Mouse (Mus musculus) small intestine, adult 10 weeks (tissue): Measurements from ENCODE around the gene Pmm1. TPM values are rescaled to one million over a fixed set of nuclear protein-coding genes. Genes with fewer than 3 reads are reported as not detected.

Experiments used
- polyA plus RNA-seq: library from polyadenylated mRNA; stranded (reverse); fragments of 350-450 nt; fragmentation: Illumina TruSeq; extraction: RNeasy Lipid Tissue Mini Kit (QIAGEN cat#74804); gene quantifications from one replicate; pipeline ENCODE4 v1.2.3, GENCODE M21; 2014; ENCODE audit warnings: low replicate concordance

Gene Pmm1
- polyA plus RNA-seq, result 1.2 TPM

GRCm38 (mm10) chr15:81960171-81961077 is at the start of gene Pmm1:
TSS of gene Pmm1 (minus strand) at chr15:81960930.

DNA sequence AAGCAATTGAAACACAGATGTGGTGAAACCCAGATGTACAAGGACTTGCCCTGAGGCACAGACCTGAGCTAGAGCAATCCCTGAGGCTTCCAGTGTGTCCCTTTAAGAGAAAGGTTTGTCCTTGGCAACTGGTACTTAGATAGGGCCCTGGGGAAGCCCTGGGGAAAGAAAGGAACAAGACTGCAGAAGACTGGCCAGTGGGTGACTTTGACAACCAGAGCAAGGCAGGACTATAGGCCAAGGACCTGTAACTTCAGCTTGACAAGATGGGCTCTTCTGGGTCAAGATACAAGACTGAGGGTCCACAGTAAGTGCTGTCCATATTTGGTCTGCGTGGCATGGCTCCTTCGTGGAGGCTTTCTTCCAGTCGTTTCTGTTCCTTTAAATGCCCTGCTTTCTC is 26.9 kb upstream of the Pmm1 start, which contains the start of gene Xrcc6:
Xrcc6 (plus strand) TSS at position 190 of the 400 bp plus-strand sequence.

GRCm38 (mm10) chr15:81980321-81980720 is 19.6 kb upstream of the Pmm1 start, which contains the start of gene 1700029P11Rik:
TSS of gene 1700029P11Rik (plus strand) at chr15:81980540.

GRCm38 (mm10) chr15:81936679-81937078 is 24.1 kb downstream of the Pmm1 start, which contains the start of gene Csdc2:
TSS of gene Csdc2 (plus strand) at chr15:81936759.

DNA sequence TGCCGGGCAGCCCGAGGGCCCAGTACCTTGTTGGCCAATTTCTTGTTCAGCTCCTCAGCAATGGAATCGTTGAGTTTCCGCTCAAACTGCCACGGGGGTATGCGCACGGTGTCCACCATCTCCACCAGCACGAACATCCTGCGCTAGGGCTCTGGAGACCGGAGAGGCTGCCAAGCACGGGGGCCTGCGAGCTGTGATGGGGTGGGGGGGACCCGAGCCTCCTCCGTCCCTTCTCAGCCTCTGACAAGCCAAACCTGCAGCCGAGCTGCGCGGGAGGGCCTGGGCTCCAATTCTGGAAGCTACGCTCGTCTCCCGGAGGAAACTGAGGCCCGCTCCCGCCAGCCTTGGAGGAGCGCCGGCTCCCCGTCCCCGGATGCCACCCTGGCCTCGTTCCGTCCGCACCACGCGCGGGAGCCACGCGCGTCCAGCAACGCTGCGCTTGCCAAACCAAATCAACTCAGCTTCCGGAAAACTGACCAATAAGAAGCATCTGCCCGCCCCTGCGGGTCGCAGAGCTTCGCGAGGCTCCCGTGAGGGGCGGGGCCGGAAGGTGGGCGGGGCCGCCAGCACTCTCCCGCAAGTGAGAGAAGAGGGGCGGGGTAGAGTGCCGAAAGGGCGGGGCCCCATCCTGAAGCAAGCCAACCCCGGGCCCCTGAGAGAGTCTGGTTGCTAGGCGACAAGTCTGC is 34.8 kb downstream of the Pmm1 start, which contains the start of gene Polr3h:
Polr3h (minus strand) TSS at position 481 of the 686 bp plus-strand sequence.

Other genes with a start within 250 kb of the Pmm1 start
- gene Zc3h7b, start 215.9 kb downstream of the Pmm1 start, polyA plus RNA-seq, result 2.3 TPM
- 2.4 TPM for gene Rangap1, start 215.4 kb downstream of the Pmm1 start, polyA plus RNA-seq
- gene Tef, start 158.5 kb downstream of the Pmm1 start, polyA plus RNA-seq, result 16.0 TPM
- gene Tob2, start 102.1 kb downstream of the Pmm1 start, polyA plus RNA-seq, result 9.2 TPM
- 15.1 TPM for gene Phf5a, start 89.0 kb downstream of the Pmm1 start, polyA plus RNA-seq
- gene Aco2, start 88.6 kb downstream of the Pmm1 start, polyA plus RNA-seq, result 68.7 TPM
- gene Polr3h, start 34.7 kb downstream of the Pmm1 start, polyA plus RNA-seq, result 0.19 TPM
- not detected for gene Csdc2, start 24.2 kb downstream of the Pmm1 start, polyA plus RNA-seq
- not detected for gene 1700029P11Rik, start 19.6 kb upstream of the Pmm1 start, polyA plus RNA-seq
- 84.1 TPM for gene Xrcc6, start 26.9 kb upstream of the Pmm1 start, polyA plus RNA-seq
- 13.1 TPM for gene Desi1, start 72.9 kb upstream of the Pmm1 start, polyA plus RNA-seq
- 260 TPM for gene Snu13, start 86.7 kb upstream of the Pmm1 start, polyA plus RNA-seq
- not detected for gene 4930407I10Rik, start 98.2 kb upstream of the Pmm1 start, polyA plus RNA-seq
- not detected for gene Mei1, start 109.1 kb upstream of the Pmm1 start, polyA plus RNA-seq
- 1.7 TPM for gene Ccdc134, start 167.0 kb upstream of the Pmm1 start, polyA plus RNA-seq
- 8.6 TPM for gene Srebf2, start 186.3 kb upstream of the Pmm1 start, polyA plus RNA-seq